Mouse (Mus musculus): Measurements from ENCODE around the gene Sema5b.

DNA sequence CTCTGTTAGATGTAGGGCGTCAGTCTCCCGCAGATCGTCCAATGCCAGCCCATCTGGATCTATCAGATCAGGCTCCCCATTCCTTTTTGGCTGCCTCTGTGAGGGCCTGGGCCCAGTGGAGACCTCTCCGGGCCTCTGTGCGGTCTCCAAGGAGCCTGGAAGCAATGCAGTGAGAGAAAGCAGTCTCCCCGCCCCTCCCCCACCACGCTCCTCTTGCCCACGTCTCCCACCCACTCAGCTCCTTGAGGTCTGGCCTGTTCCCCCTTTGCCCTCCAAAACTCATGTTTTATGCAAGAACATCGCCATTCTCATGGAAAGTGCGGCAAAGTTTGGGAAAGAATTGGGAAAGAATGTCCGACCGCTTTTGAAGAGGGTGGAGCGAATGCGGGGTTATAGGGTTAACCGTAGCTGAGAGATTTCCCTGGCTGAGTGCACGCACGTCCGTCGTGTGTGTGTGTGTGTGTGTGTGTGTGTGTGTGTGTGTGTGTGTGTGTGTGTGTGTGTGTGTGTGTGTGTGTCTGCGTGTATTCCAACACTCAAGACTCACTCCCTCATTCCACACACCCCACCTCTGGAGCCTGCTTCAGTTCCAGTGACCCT is 47.0 kb downstream of the Sema5b start:
- no peak for TF ChIP-seq CTCF (IDR thresholded peaks at IDR 0.05; ENCODE audit: low read depth)
- TF ChIP-seq EP300 (optimal IDR thresholded peaks at IDR 0.05): no peak
